Mouse (Mus musculus) lung, postnatal 0 days (tissue): ENCODE results near the gene Ghrh.

Source experiments
- CTCF ChIP-seq: IDR thresholded peaks from 2 replicates; pipeline ENCODE4 v1.5.1; 2016; ENCODE audit warnings: antibody characterized with exemption, mild to moderate bottlenecking
- EP300 ChIP-seq: IDR thresholded peaks from 2 replicates; pipeline ENCODE4 v1.6.1; 2016; ENCODE audit warnings: antibody characterized with exemption, mild to moderate bottlenecking, control low read depth

DNA sequence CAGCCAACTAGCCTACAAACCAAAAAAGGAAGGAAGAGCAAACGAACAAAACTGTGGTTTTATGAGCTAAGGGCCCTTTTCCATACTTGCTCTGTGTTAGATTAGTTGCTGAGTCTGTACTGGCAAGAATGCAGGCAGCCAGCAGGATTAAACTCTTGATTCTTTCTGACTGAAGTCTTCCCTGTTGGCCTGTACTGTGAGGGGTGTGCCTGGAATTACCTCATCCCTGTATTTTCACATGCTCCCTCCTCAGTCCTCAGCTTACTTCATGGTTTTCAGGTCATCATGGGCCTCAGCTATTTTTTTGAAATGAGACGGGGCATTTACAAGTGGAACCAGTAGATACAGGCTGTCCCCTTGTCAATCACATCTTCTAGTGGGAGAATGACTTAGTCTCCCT is 22.1 kb downstream of the Ghrh start:
- TF ChIP-seq EP300 (no peak), CTCF (no peak)
